Mouse (Mus musculus) T-helper 17 cell (primary cell): ENCODE results near the gene Klhl12.
"Not testable (repeated sequence)": the region's sequence is repeated elsewhere in the genome, so short reads cannot be mapped to it uniquely, and the experiment has no call there.

Experiments
- in situ Hi-C, 2 experiments: fragments of 300-600 bp; cut with MboI, MseI; formaldehyde crosslinking; loops; 1 replicate in 1 of 2; 2 replicates in 1 of 2; pipeline ENCODE4 v1.15.1; 2025; ENCODE audit warnings: high pct_unique_total_duplicates in 2 of 2

Gene Klhl12

GRCm38 (mm10) chr1:134445418-134445817 lies 9.9 kb upstream of the Klhl12 start:
- in situ Hi-C loops, result no loop called here

- in situ Hi-C loops, result not testable (repeated sequence)
Measured at GRCm38 (mm10) chr1:134448537-134448936, 6.8 kb upstream of the Klhl12 start.

- in situ Hi-C loops, result loop anchor here in 1 of 2 experiments (5.0 kb wide), 1 partner anchor 83 kb away; no protein-coding TSS in a partner anchor
Measured at GRCm38 (mm10) chr1:134450201-134450600, 5.1 kb upstream of the Klhl12 start.

- in situ Hi-C loops, result loop anchor here in 1 of 2 experiments (5.0 kb wide), 1 partner anchor 84 kb away; no protein-coding TSS in a partner anchor
Measured at GRCm38 (mm10) chr1:134450986-134451385, 4.3 kb upstream of the Klhl12 start.

- in situ Hi-C loops, result no loop called here
Measured at GRCm38 (mm10) chr1:134456060-134456459, 729 bp downstream of the Klhl12 start.

GRCm38 (mm10) chr1:134458139-134458727 lies 2.9 kb downstream of the Klhl12 start:
- in situ Hi-C loops, result no loop called here

- in situ Hi-C loops, result no loop called here
Measured at GRCm38 (mm10) chr1:134460294-134461284, 5.3 kb downstream of the Klhl12 start.

GRCm38 (mm10) chr1:134484623-134485022 lies 29.3 kb downstream of the Klhl12 start:
- in situ Hi-C loops, result no loop called here

- in situ Hi-C loops, result no loop called here
Measured at GRCm38 (mm10) chr1:134490903-134491801, 35.8 kb downstream of the Klhl12 start.

GRCm38 (mm10) chr1:134492276-134492675 lies 36.9 kb downstream of the Klhl12 start:
- in situ Hi-C loops, result no loop called here

- in situ Hi-C loops, result no loop called here
Measured at GRCm38 (mm10) chr1:134493496-134493895, 38.2 kb downstream of the Klhl12 start.

GRCm38 (mm10) chr1:134493956-134494355 lies 38.6 kb downstream of the Klhl12 start:
- in situ Hi-C loops, result no loop called here

- in situ Hi-C loops, result no loop called here
Measured at GRCm38 (mm10) chr1:134494428-134495215, 39.3 kb downstream of the Klhl12 start, which contains the start of gene Rabif. Rabif (plus strand) TSS chr1:134494648.

- in situ Hi-C loops, result no loop called here
Measured at GRCm38 (mm10) chr1:134495216-134495539, 39.8 kb downstream of the Klhl12 start.

- in situ Hi-C loops, result no loop called here
Measured at GRCm38 (mm10) chr1:134495991-134496390, 40.7 kb downstream of the Klhl12 start.

GRCm38 (mm10) chr1:134500916-134501315 lies 45.6 kb downstream of the Klhl12 start:
- in situ Hi-C loops, result no loop called here

GRCm38 (mm10) chr1:134506201-134506600 lies 50.9 kb downstream of the Klhl12 start:
- in situ Hi-C loops, result no loop called here

GRCm38 (mm10) chr1:134510018-134510417 lies 54.7 kb downstream of the Klhl12 start:
- in situ Hi-C loops, result no loop called here

GRCm38 (mm10) chr1:134512183-134512582 lies 56.9 kb downstream of the Klhl12 start:
- in situ Hi-C loops, result no loop called here

- in situ Hi-C loops, result no loop called here
Measured at GRCm38 (mm10) chr1:134512584-134512983, 57.3 kb downstream of the Klhl12 start.
